Mouse (Mus musculus): ENCODE measurements around the gene Vcl.

DNA sequence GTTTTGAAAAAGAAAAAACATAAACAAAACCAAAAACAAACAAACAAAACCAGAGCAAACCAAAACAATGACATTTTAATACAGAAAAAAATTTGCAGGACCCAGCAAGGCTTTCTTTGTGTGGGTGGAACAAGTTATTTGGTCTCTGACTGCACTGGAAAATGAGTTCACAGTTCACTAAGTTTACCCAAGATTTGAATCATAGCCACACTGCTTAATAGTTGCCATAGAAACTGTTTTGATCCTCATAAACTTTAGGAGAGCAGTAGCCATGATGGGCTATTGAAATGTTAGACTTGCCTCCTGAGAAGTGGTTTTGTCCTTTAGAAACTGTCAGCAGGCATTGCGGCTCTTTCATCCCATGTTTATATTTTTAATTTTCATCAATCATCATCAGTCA lies 39.9 kb downstream of the Vcl start:
- TF ChIP-seq HCFC1 (IDR thresholded peaks at IDR 0.05; ENCODE audit: low read depth, low read length) (no peak), SMC3 (IDR thresholded peaks at IDR 0.05; ENCODE audit: low read depth, low read length) (no peak), USF2 (conservative IDR thresholded peaks at IDR 0.05; ENCODE audit: low read depth, low read length) (no peak), CTCF (conservative IDR thresholded peaks at IDR 0.05 in 1 of 2, IDR thresholded peaks at IDR 0.05 in 1 of 2; ENCODE audit: low read depth in 2 of 2, low read length in 2 of 2) (no peak), EP300 (IDR thresholded peaks at IDR 0.05; ENCODE audit: low read length) (no peak), ZNF384 (IDR thresholded peaks at IDR 0.05; ENCODE audit: low read depth, low read length) (no peak), POLR2A (IDR thresholded peaks at IDR 0.05; ENCODE audit: low read depth, low read length) (no peak), CHD1 (IDR thresholded peaks at IDR 0.05; ENCODE audit: low read depth, low read length) (no peak), NRF1 (IDR thresholded peaks at IDR 0.05; ENCODE audit: low read depth, low read length) (no peak), KAT2A (IDR thresholded peaks at IDR 0.05; ENCODE audit: insufficient replicate concordance, low read length) (no peak), POLR2AphosphoS2 (IDR thresholded peaks at IDR 0.05; ENCODE audit: low read depth, low read length) (no peak)

All from CH12.LX (cell line).